Mouse (Mus musculus) bone marrow, adult 2 months (tissue): ENCODE measurements around the gene Gm28729.

Experiments used
- CTCF ChIP-seq: fragments of 200-500 bp; IDR thresholded peaks from 2 replicates; pipeline ENCODE4 v1.5.1; 2011; ENCODE audit warnings: low read length, control low read depth; ENCODE audit not compliant: control insufficient read depth, insufficient read depth
- POLR2A ChIP-seq: fragments of 200-500 bp; IDR thresholded peaks from 2 replicates; pipeline ENCODE4 v1.6.1; 2011; ENCODE audit warnings: low read depth, mild to moderate bottlenecking, control low read depth, low read length, borderline replicate concordance; ENCODE audit not compliant: control insufficient read depth

GRCm38 (mm10) chr9:96529961-96530673 lies 5.1 kb upstream of the Gm28729 start:
- TF ChIP-seq CTCF = no peak
- no peak for TF ChIP-seq POLR2A
